Mouse (Mus musculus) limb, embryonic 10.5 days (tissue): ENCODE measurements around the gene Scmh1. TPM values are rescaled to one million over a fixed set of nuclear protein-coding genes. Genes with fewer than 3 reads are reported as not detected.

Experiments used
- DNase-seq: peaks from one replicate; pipeline ENCODE4 v3.0.0-alpha.2; 2017; ENCODE audit warnings: low spot score
- H3K27ac ChIP-seq: fragments of 300-500 bp; sonication (generic); 2 replicates; pipeline ENCODE4 v1.5.1; 2016; ENCODE audit warnings: mild to moderate bottlenecking
- H3K27me3 ChIP-seq: fragments of 300-500 bp; sonication (generic); 2 replicates; pipeline ENCODE4 v1.6.1; 2016; ENCODE audit warnings: low read depth, mild to moderate bottlenecking; ENCODE audit not compliant: poor library complexity, severe bottlenecking
- H3K36me3 ChIP-seq: fragments of 300-500 bp; sonication (generic); 2 replicates; pipeline ENCODE4 v1.6.1; 2016; ENCODE audit warnings: mild to moderate bottlenecking, moderate library complexity
- H3K4me1 ChIP-seq: fragments of 300-500 bp; sonication (generic); 2 replicates; pipeline ENCODE4 v1.6.1; 2016
- H3K4me3 ChIP-seq: fragments of 300-500 bp; sonication (generic); 2 replicates; pipeline ENCODE4 v1.5.1; 2016; ENCODE audit warnings: mild to moderate bottlenecking, moderate library complexity
- H3K9me3 ChIP-seq: fragments of 300-500 bp; sonication (generic); replicated peaks from 2 replicates; pipeline ENCODE4 v1.6.1; 2016; ENCODE audit warnings: mild to moderate bottlenecking
- WGBS: fragments of 180-500 bp; shearing (Covaris S2); methylation state at CpG from one replicate; pipeline ENCODE4 v1.1.7; 2016; 5-methylcytosine and 5-hydroxymethylcytosine counted together
- polyA plus RNA-seq: library from polyadenylated mRNA; unstranded; fragments of >200 nt; fragmentation: Nextera tagmentation; extraction: Ambion mirVana; gene quantifications from 2 replicates; pipeline ENCODE4 v1.2.1, GENCODE M21; 2016

Scmh1 gene
- polyA plus RNA-seq: 35.8 and 38.5 TPM in 2 replicates

- Histone ChIP-seq H3K4me3 (peak within 1 kb of the TSS; percentile 98), H3K4me1 (peaks cover 38% of the 10 kb centered on the region), H3K27me3 (no peaks in the 10 kb centered on the region), H3K27ac (peak within 1 kb of the TSS; percentile 99), H3K9me3 (no peaks in the 10 kb centered on the region), H3K36me3 (no peaks in the 10 kb centered on the region)
- WGBS: under 1% methylated on average over 90 of the region's 102 CpGs
- DNase-seq: peak; percentile 80
These were observed at the start of gene Scmh1 for GRCm38 (mm10) chr4:120405144-120405805. Gene Scmh1 (plus strand): TSS chr4:120405281.

GRCm38 (mm10) chr4:120360011-120360521 is 45.0 kb upstream of the Scmh1 start:
- Histone ChIP-seq H3K27me3 (peaks cover 37% of the 10 kb centered on the region), H3K9me3 (no peaks in the 10 kb centered on the region), H3K4me1 (peaks cover 18% of the 10 kb centered on the region), H3K4me3 (no peak overlapping the region), H3K27ac (no peak overlapping the region), H3K36me3 (no peaks in the 10 kb centered on the region)
- no peak for DNase-seq
- 14% methylated on average over 8 of the region's 8 CpGs for WGBS

GRCm38 (mm10) chr4:120364729-120365128 is 40.4 kb upstream of the Scmh1 start:
- no peak for DNase-seq
- no peaks in the 10 kb centered on the region for H3K36me3 ChIP-seq
- H3K9me3 ChIP-seq: no peaks in the 10 kb centered on the region
- H3K4me1 ChIP-seq: peaks cover 22% of the 10 kb centered on the region
- peaks cover 36% of the 10 kb centered on the region for H3K27me3 ChIP-seq
- WGBS: 4% methylated on average over 3 of the region's 3 CpGs
- no peak overlapping the region for H3K4me3 ChIP-seq
- no peak overlapping the region for H3K27ac ChIP-seq

GRCm38 (mm10) chr4:120365456-120365855 is 39.6 kb upstream of the Scmh1 start:
- Histone ChIP-seq H3K4me1 (peaks cover 20% of the 10 kb centered on the region), H3K36me3 (no peaks in the 10 kb centered on the region), H3K9me3 (no peaks in the 10 kb centered on the region), H3K27ac (no peak overlapping the region), H3K27me3 (peaks cover 36% of the 10 kb centered on the region), H3K4me3 (no peak overlapping the region)
- WGBS: 38% methylated on average over 5 of the region's 5 CpGs
- DNase-seq: no peak

GRCm38 (mm10) chr4:120368031-120368430 is 37.0 kb upstream of the Scmh1 start:
- no peaks in the 10 kb centered on the region for H3K9me3 ChIP-seq
- H3K36me3 ChIP-seq: no peaks in the 10 kb centered on the region
- peaks cover 39% of the 10 kb centered on the region for H3K27me3 ChIP-seq
- DNase-seq: no peak
- WGBS: 78% methylated on average over 2 of the region's 2 CpGs
- no peak overlapping the region for H3K27ac ChIP-seq
- peaks cover 19% of the 10 kb centered on the region for H3K4me1 ChIP-seq
- no peak overlapping the region for H3K4me3 ChIP-seq

- DNase-seq: peak; percentile 72
- H3K27ac ChIP-seq: no peak overlapping the region
- WGBS: 13% methylated on average over 4 of the region's 4 CpGs
These were observed 36.4 kb upstream of the Scmh1 start for GRCm38 (mm10) chr4:120368663-120369062.

GRCm38 (mm10) chr4:120369156-120369555 is 35.9 kb upstream of the Scmh1 start:
- no peaks in the 10 kb centered on the region for H3K36me3 ChIP-seq
- no peaks in the 10 kb centered on the region for H3K9me3 ChIP-seq
- 38% methylated on average over 2 of the region's 2 CpGs for WGBS
- H3K4me1 ChIP-seq: peaks cover 25% of the 10 kb centered on the region
- no peak overlapping the region for H3K27ac ChIP-seq
- no peak overlapping the region for H3K4me3 ChIP-seq
- DNase-seq: no peak
- H3K27me3 ChIP-seq: peaks cover 42% of the 10 kb centered on the region

More at GRCm38 (mm10) chr4:120368663-120369062, 36.4 kb upstream of the Scmh1 start:
- H3K9me3 ChIP-seq: no peaks in the 10 kb centered on the region
- no peaks in the 10 kb centered on the region for H3K36me3 ChIP-seq
- H3K27me3 ChIP-seq: peaks cover 42% of the 10 kb centered on the region
- no peak overlapping the region for H3K4me3 ChIP-seq
- H3K4me1 ChIP-seq: peaks cover 26% of the 10 kb centered on the region

GRCm38 (mm10) chr4:120369861-120370366 is 35.2 kb upstream of the Scmh1 start:
- Histone ChIP-seq H3K27me3 (peaks cover 37% of the 10 kb centered on the region), H3K4me3 (no peak overlapping the region)

GRCm38 (mm10) chr4:120372838-120373237 is 32.2 kb upstream of the Scmh1 start:
- peaks cover 16% of the 10 kb centered on the region for H3K4me1 ChIP-seq
- no peak overlapping the region for H3K27ac ChIP-seq
- H3K9me3 ChIP-seq: no peaks in the 10 kb centered on the region
- WGBS: 66% methylated on average over 3 of the region's 3 CpGs
- no peak for DNase-seq
- H3K27me3 ChIP-seq: peaks cover 26% of the 10 kb centered on the region
- no peaks in the 10 kb centered on the region for H3K36me3 ChIP-seq
- H3K4me3 ChIP-seq: no peak overlapping the region

More at GRCm38 (mm10) chr4:120369861-120370366, 35.2 kb upstream of the Scmh1 start:
- Histone ChIP-seq H3K36me3 (no peaks in the 10 kb centered on the region), H3K4me1 (peaks cover 17% of the 10 kb centered on the region), H3K9me3 (no peaks in the 10 kb centered on the region), H3K27ac (no peak overlapping the region)
- DNase-seq: no peak
- 44% methylated on average over 10 of the region's 10 CpGs for WGBS

GRCm38 (mm10) chr4:120373813-120374212 is 31.3 kb upstream of the Scmh1 start:
- H3K27ac ChIP-seq: no peak overlapping the region
- DNase-seq: no peak
- H3K4me3 ChIP-seq: no peak overlapping the region
- no peaks in the 10 kb centered on the region for H3K9me3 ChIP-seq
- H3K36me3 ChIP-seq: no peaks in the 10 kb centered on the region
- peaks cover 14% of the 10 kb centered on the region for H3K4me1 ChIP-seq
- H3K27me3 ChIP-seq: peaks cover 26% of the 10 kb centered on the region
- 29% methylated on average over 4 of the region's 4 CpGs for WGBS

GRCm38 (mm10) chr4:120380811-120381391 is 24.2 kb upstream of the Scmh1 start:
- Histone ChIP-seq H3K27me3 (no peaks in the 10 kb centered on the region), H3K36me3 (no peaks in the 10 kb centered on the region), H3K27ac (no peak overlapping the region), H3K9me3 (no peaks in the 10 kb centered on the region), H3K4me3 (no peak overlapping the region), H3K4me1 (no peaks in the 10 kb centered on the region)
- DNase-seq: peak; percentile 49
- WGBS: 15% methylated on average over 7 of the region's 7 CpGs

- WGBS: 92% methylated on average over 2 of the region's 2 CpGs
These were observed 19.6 kb upstream of the Scmh1 start for GRCm38 (mm10) chr4:120385496-120385895.

GRCm38 (mm10) chr4:120387496-120387895 is 17.6 kb upstream of the Scmh1 start:
- no peaks in the 10 kb centered on the region for H3K9me3 ChIP-seq
- no peak overlapping the region for H3K27ac ChIP-seq
- peaks cover 10% of the 10 kb centered on the region for H3K4me1 ChIP-seq
- H3K4me3 ChIP-seq: no peak overlapping the region
- no peaks in the 10 kb centered on the region for H3K27me3 ChIP-seq
- WGBS: 42% methylated on average over 4 of the region's 4 CpGs
- DNase-seq: peak; percentile 31
- H3K36me3 ChIP-seq: no peaks in the 10 kb centered on the region

More at GRCm38 (mm10) chr4:120385496-120385895, 19.6 kb upstream of the Scmh1 start:
- Histone ChIP-seq H3K27me3 (no peaks in the 10 kb centered on the region), H3K9me3 (no peaks in the 10 kb centered on the region), H3K27ac (no peak overlapping the region), H3K36me3 (no peaks in the 10 kb centered on the region), H3K4me3 (no peak overlapping the region), H3K4me1 (peaks cover 6% of the 10 kb centered on the region; the same call in 1 of the 2 replicates)
- no peak for DNase-seq
